Mouse (Mus musculus) left cerebral cortex, postnatal 10 days (tissue): ENCODE measurements around the gene Prr22. TPM values are rescaled to one million over a fixed set of nuclear protein-coding genes. Genes with fewer than 3 reads are reported as not detected.
A peak's percentile ranks its signal among the peaks of the same experiment; 100 is the strongest.

Experiments
- DNase-seq, 2 experiments: peaks; one replicate each; pipeline ENCODE4 v3.0.0; 2021 to 2022; ENCODE audit warnings: low spot score in 2 of 2, mixed read lengths in 1 of 2; ENCODE audit errors: extremely low spot score in 1 of 2
- intact Hi-C: fragments of 180-260 bp; cut with DNase I; formaldehyde crosslinking; loops from one replicate; pipeline ENCODE4 v1.15.1; 2025
- total RNA-seq, 2 experiments: library from RNA; stranded (reverse); gene quantifications; 2 replicates each; pipeline ENCODE4 v1.2.3; 2021

The Prr22 gene
- total RNA-seq, 2 experiments from 2014 or later, result 0.49 to 1.4 TPM

DNA sequence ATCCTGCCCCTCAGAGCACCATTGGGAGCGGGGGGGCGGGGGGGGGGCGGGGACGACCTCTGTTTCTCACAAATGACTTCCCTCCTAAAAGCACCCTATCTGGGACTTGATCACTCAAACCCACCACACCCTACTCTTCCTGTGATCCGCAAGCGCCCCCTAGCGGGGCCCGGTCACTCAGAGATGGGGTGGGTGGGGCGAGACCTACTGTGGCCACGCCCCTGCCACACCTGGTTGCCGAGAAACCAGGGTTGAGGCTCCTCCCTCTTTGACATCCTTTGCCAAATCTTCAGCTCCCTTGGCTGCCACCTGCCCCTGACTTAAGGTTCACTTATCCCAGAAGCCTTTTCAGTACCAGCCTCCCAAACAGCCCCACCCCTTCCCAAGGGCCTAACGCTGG lies 11.9 kb upstream of the Prr22 start:
- DNase-seq, result peak in 1 of 2 experiments; percentile 84
- intact Hi-C loops, result no loop called here

GRCm38 (mm10) chr17:56759261-56759660 lies 10.8 kb upstream of the Prr22 start:
- intact Hi-C loops, result no loop called here
- peak in 1 of 2 experiments; percentile 60 for DNase-seq

DNA sequence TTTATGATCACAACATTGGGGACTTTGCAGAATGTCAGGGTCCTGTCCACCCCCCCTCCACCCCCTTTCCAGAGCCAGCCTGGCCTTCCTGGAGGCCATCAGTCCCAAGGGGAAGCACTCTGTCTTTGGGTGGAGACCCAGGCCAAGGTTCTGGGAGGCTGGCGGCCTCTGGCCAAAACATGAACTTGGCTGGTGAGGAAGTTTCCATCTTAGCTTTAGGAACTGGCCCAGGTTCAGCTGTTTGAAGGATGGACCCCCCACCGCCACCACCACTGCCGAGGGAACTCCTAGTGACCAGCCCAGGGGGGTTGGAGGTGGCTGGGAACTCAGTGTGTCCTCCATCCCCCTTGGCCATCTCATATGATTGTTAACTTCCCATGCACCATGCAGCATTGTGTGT lies 9.0 kb upstream of the Prr22 start:
- DNase-seq, result no peak
- intact Hi-C loops, result loop anchor here (5.0 kb wide), 1 partner anchor 44 kb away; the partner anchor contains the start of genes Ndufa11 and Vmac

- peak; percentile 77 to 93 for DNase-seq
- intact Hi-C loops, result loop anchor here (5.0 kb wide), 1 partner anchor 45 kb away; the partner anchor contains the start of genes Ndufa11 and Vmac
These were observed 8.0 kb upstream of the Prr22 start for GRCm38 (mm10) chr17:56761991-56762410.

DNA sequence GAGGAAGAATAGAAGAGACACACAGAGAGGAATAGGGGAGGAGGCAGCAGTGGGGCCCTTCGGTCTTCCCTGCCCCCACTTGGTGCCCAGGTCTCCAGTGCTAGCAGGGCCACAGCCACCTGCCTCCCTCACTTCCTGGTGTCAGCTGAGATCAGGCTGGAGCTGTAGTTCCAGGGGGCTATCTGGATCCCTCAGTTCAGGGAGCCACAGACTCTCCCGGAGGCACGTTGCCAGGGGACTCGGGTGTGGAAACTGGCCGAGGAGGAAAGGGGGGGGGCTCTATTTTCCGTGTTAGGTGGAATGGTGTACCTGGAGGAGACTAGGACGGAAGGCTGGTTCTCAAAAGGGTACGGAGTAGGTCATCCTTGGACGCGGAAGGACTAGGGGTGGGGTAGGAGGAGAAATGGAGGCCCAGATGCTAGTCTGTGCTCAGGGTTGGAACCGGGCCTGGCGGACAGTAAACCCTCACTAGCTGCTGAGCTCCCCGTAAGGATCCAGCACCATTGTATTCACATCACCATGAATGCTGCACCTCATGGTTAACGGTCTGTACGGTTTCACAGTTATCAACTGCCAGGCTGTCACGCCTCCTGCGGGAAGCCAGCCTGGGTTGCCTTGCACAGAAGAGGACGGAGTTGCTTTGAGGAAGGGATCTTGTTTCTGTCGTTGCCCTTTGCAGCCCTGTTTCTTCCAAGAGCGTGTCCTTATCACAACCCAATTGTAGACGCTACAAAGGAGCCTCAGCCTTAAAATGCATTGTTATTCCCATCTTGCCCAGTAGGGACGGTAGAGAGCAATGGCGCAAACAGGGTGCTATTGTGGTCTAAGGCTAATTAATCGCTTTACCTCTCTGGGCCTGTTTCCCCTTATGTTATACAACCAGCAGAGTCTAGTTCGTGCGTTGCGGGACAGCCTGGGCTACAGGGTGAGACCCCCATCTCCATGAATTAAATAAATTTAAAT lies 7.0 kb upstream of the Prr22 start:
- intact Hi-C loops, result loop anchor here (5.0 kb wide), 1 partner anchor 46 kb away; the partner anchor contains the start of genes Ndufa11 and Vmac
- DNase-seq, result peak in 1 of 2 experiments; percentile 61

GRCm38 (mm10) chr17:56763741-56764250 lies 6.3 kb upstream of the Prr22 start:
- no peak for DNase-seq
- intact Hi-C loops, result loop anchor here (5.0 kb wide), 1 partner anchor 46 kb away; the partner anchor contains the start of genes Ndufa11 and Vmac

DNA sequence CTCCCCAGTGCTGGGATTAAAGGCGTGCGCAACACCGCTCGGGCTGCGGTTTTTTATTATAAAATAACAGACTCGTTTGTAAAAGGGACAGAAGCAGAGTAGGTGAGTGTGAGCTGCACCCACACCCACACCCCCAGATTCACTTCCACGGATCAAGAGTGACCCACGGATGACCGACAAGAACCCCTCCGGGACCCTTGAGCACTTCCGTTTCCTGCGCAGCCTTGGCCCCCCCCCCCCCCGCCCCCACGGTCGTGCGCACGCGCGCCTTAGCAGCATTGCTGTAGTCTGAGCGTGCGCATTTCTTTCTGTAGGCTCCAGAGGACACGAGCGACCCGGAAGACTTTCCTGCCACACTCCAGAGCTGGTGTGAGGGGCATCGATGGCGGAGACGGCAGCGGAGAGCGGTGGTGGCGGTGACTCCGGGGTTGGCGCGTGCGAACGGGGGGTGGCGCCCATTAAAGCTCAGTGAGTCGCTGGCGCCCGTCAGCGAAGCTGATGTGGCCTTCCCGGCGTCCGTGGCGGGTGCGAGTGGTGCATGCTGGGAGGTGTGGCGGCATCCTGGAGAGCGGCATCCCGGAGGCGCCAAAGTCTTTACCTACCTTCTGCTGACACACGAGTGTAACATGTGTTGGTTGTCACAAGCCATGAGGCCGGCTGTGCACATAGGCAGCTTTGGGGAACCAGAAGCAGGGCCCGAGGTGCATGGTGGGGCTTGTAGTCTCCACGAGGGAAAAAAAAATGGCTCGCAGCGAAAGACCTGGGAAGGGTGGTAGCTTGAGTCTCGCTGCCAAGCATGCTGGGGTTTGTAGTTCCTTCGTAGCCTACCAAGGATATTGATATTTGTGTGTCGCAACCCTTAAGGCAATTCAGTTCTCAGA lies 5.3 kb upstream of the Prr22 start, which contains the start of gene Dus3l:
Dus3l (plus strand) TSS at position 284 of the 881 bp plus-strand sequence.
- intact Hi-C loops, result loop anchor here (5.0 kb wide), 1 partner anchor 47 kb away; the partner anchor contains the start of genes Ndufa11 and Vmac
- peak; percentile 84 to 88 for DNase-seq

- intact Hi-C loops, result no loop called here
- no peak for DNase-seq
These were observed 4.6 kb upstream of the Prr22 start for GRCm38 (mm10) chr17:56765431-56765830.

DNA sequence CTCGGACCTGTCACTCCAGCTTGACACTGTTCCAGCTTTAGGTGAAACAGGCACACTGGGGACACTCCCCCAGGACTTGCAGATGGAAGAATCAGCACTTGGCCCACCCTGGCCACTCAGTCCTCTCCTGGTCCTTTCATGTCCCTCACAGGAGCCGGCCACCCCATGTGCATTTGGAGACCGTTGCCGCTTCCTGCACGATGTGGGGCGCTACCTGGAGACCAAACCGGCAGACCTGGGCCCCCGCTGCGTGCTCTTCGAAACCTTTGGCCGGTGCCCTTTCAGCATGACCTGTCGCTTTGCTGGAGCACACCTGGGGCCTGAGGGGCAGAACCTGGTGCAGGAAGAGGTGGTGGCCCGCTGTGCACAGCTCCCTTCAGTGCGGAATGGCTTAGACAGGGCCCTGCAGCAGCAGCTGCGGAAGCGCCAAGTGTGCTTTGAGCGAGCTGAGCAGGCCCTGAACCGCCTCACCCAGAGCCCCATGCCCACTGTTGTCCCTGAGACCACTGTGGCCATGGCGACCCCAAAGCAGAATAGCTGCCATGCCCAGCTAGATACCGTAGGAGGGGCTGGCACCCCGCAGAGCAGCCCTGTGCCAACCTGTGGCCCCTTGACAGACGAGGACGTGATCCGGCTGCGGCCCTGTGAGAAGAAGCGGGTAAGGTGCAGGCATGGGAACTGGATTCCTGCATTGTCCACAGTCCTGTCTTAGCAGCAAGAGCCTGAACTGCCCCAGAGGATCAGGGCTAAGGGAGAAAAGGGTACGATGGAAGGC lies 3.2 kb upstream of the Prr22 start:
- intact Hi-C loops, result no loop called here

DNA sequence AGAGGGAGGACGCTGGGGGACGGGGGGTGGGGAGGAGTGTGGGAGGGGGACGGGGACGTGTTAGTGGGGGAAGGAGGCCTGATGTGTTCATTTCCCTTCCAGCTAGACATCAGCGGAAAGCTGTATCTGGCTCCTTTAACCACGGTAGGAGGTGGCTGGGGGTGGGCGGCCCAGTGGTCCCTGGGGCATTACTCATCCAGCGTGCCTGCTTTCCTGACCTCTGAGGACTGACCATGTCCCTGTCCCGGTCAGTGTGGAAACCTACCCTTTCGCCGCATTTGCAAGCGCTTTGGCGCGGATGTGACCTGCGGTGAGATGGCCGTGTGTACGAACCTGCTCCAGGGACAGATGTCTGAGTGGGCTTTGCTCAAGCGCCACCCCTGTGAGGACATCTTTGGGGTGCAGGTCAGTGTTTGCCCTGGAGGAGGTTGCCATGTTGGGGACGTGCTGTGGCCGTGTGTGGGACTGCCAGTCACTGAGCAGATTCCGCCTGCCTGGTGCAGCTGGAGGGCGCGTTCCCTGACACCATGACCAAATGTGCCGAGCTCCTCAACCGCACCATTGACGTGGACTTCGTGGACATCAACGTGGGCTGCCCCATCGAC lies 2.4 kb upstream of the Prr22 start:
- no peak for DNase-seq

More for the DNA sequence above, 3.2 kb upstream of the Prr22 start:
- DNase-seq, result no peak

DNA sequence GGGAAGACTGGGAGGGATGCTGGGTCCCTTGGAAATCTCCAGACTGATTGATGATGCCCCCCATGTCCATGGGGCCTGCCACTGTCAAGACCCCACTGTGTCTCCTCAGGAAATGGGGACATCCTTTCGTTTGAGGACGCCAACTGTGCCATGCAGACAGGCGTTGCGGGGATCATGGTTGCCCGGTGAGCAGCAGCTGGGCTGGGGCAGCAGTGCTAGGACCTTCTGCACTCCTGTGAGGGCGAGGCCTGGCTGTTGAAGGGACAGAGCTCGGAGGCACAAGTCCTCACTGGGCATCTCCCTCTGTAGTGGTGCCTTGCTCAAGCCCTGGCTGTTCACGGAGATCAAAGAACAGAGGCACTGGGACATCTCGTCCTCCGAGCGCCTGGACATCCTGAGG lies 1.1 kb upstream of the Prr22 start:
- DNase-seq, result no peak
- intact Hi-C loops, result no loop called here

More for the DNA sequence above, 2.4 kb upstream of the Prr22 start:
- intact Hi-C loops, result no loop called here

GRCm38 (mm10) chr17:56777568-56777967 lies 7.5 kb downstream of the Prr22 start:
- intact Hi-C loops, result no loop called here

GRCm38 (mm10) chr17:56778779-56779362 lies 8.8 kb downstream of the Prr22 start:
- intact Hi-C loops, result no loop called here
- DNase-seq, result peak in 1 of 2 experiments; percentile 17

More at GRCm38 (mm10) chr17:56777568-56777967, 7.5 kb downstream of the Prr22 start:
- peak in 1 of 2 experiments; percentile 20 for DNase-seq

GRCm38 (mm10) chr17:56780291-56780978 lies 10.4 kb downstream of the Prr22 start:
- DNase-seq, result no peak
- intact Hi-C loops, result no loop called here

GRCm38 (mm10) chr17:56788886-56789285 lies 18.8 kb downstream of the Prr22 start:
- peak in 1 of 2 experiments; percentile 26 for DNase-seq
- intact Hi-C loops, result no loop called here

DNA sequence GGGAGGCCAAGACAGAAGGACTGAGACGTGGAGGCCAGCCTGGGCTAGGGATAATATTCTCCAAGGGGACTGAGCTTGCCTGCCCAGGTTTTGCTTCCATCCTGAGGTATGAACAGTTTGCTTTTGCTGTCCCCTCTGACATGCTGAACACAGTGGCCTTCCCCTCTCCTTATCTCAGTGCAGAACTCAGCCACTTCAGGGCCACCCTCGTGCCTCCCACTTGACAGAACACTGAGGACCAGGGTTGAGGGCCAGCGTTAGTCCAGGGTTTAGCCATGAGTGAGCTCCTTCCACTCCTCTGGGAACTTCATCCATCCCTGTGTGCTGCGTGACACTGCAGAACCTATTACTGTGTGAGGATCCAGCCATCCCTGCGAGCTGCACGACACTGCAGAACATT lies 19.2 kb downstream of the Prr22 start:
- no peak for DNase-seq
- intact Hi-C loops, result no loop called here

- intact Hi-C loops, result no loop called here
- no peak for DNase-seq
These were observed 22.5 kb downstream of the Prr22 start for GRCm38 (mm10) chr17:56792588-56792987.
